Mouse (Mus musculus): ENCODE data around the gene Mfap2. TPM values are rescaled to one million over a fixed set of nuclear protein-coding genes. Genes with fewer than 3 reads are reported as not detected.

The Mfap2 gene
- polyA plus RNA-seq, 1 experiment, result 9.6 TPM

DNA sequence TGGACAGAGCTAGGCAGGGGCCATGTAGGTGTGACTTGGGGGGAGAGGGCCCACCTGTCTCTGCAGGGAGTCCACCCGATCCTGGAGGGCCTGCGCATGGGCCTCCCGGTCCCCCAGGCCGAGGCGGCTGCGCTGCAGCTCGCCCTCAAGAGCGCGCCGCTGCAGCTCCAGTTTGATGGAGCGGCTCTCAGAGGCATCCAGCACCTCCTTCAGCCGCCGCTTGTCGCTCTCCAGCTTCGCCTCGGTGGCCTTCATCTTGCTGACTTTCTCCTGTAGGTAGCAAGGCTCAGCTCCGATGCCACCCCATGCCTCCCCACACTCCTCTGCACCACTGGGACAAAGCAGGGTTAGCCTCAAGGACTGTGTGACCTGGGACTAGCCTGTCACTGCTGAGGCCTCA lies 10.0 kb downstream of the Mfap2 start:
- Histone ChIP-seq H3K27ac (ENCODE audit: insufficient read depth, low read length) (no peak overlapping the region), H3K4me1 (ENCODE audit: control insufficient read depth, insufficient read depth, low read length) (peaks cover 10% of the 10 kb centered on the region)
- no peak for TF ChIP-seq CTCF (IDR thresholded peaks at IDR 0.05; ENCODE audit: extremely low read depth, insufficient read depth, low read length)
- TF ChIP-seq POLR2A (IDR thresholded peaks at IDR 0.05; ENCODE audit: extremely low read depth, insufficient read depth, low read length), result no peak

GRCm38 (mm10) chr4:141020811-141021613 lies 10.8 kb downstream of the Mfap2 start:
- H3K27ac ChIP-seq (ENCODE audit: insufficient read depth, low read length), result no peak overlapping the region
- H3K4me1 ChIP-seq (ENCODE audit: control insufficient read depth, insufficient read depth, low read length), result peaks cover 10% of the 10 kb centered on the region
- no peak overlapping the region for H3K4me3 ChIP-seq (ENCODE audit: insufficient read depth, low read length)
- TF ChIP-seq POLR2A (IDR thresholded peaks at IDR 0.05; ENCODE audit: extremely low read depth, insufficient read depth, low read length), result no peak
- TF ChIP-seq CTCF (IDR thresholded peaks at IDR 0.05; ENCODE audit: extremely low read depth, insufficient read depth, low read length), result no peak

More for the DNA sequence above, 10.0 kb downstream of the Mfap2 start:
- no peak overlapping the region for H3K4me3 ChIP-seq (ENCODE audit: insufficient read depth, low read length)

- Histone ChIP-seq H3K4me3 (ENCODE audit: insufficient read depth, low read length) (no peak overlapping the region), H3K4me1 (ENCODE audit: control insufficient read depth, insufficient read depth, low read length) (peaks cover 9% of the 10 kb centered on the region), H3K27ac (ENCODE audit: insufficient read depth, low read length) (no peak overlapping the region)
- TF ChIP-seq POLR2A (IDR thresholded peaks at IDR 0.05; ENCODE audit: extremely low read depth, insufficient read depth, low read length) (no peak), CTCF (IDR thresholded peaks at IDR 0.05; ENCODE audit: extremely low read depth, insufficient read depth, low read length) (no peak)
Measured at GRCm38 (mm10) chr4:141021614-141021929, 11.4 kb downstream of the Mfap2 start.

- no peak overlapping the region for H3K27ac ChIP-seq (ENCODE audit: insufficient read depth, low read length)
- TF ChIP-seq POLR2A (IDR thresholded peaks at IDR 0.05; ENCODE audit: extremely low read depth, insufficient read depth, low read length), result no peak
- no peak for TF ChIP-seq CTCF (IDR thresholded peaks at IDR 0.05; ENCODE audit: extremely low read depth, insufficient read depth, low read length)
Measured at GRCm38 (mm10) chr4:141024052-141024451, 13.8 kb downstream of the Mfap2 start.

DNA sequence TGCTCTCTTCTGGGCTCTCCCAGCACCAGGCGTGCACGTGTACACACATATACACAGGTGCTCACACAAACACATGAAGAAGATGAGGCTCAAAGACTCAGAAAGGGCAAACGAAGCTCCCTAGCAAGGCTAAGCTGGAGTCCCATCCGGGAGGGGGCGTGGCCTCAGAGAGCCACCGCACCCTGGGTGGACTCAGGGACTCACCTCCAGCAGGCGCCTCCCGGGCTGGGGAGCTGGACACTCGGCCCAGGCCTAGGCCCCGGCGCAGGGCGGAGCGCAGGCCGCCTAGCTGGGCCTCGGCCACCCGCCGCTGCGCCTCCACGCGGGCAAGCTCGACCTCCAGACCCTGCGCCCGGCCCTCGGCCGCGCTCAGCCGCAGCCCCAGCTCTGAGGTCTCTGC lies 14.8 kb downstream of the Mfap2 start:
- no peak for TF ChIP-seq CTCF (IDR thresholded peaks at IDR 0.05; ENCODE audit: extremely low read depth, insufficient read depth, low read length)
- no peak for TF ChIP-seq POLR2A (IDR thresholded peaks at IDR 0.05; ENCODE audit: extremely low read depth, insufficient read depth, low read length)
- Histone ChIP-seq H3K4me1 (ENCODE audit: control insufficient read depth, insufficient read depth, low read length) (peaks cover 9% of the 10 kb centered on the region), H3K4me3 (ENCODE audit: insufficient read depth, low read length) (no peak overlapping the region), H3K27ac (ENCODE audit: insufficient read depth, low read length) (no peak overlapping the region)

More at GRCm38 (mm10) chr4:141024052-141024451, 13.8 kb downstream of the Mfap2 start:
- H3K4me3 ChIP-seq (ENCODE audit: insufficient read depth, low read length), result no peak overlapping the region
- H3K4me1 ChIP-seq (ENCODE audit: control insufficient read depth, insufficient read depth, low read length), result peaks cover 9% of the 10 kb centered on the region

DNA sequence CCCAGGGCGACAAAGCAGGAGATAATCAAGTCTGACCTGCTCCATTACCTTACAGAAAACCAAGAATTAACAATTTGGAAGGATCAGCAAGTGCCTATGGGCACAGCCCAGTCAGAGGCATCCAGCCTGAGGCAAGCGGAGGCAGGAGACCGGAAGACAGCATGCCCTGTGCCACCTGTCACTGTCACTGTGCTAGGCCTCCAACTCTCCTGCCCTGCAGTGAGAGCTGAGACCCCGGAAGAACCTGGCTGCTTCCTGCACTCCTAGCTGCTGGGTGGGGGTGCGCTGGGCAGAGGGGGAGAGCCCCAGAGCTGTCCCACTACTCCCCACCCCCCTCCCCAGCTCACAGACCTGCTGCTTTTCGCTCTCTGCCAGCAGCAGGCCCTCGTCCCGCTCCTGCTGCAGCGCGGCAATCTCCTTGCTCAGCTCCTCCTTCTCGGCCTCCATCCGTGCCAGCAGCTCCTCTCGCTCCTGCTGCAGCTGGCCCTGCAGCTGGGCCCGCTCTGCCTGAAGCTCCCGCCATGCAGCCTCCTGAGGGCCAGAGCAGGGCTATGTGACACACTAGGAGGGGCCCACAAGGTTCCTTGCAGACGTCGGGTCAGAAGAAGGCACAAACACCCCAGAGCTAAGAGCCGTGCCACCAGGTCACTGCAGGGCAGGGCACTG lies 20.5 kb downstream of the Mfap2 start:
- no peak overlapping the region for H3K4me3 ChIP-seq (ENCODE audit: insufficient read depth, low read length)
- H3K4me1 ChIP-seq (ENCODE audit: control insufficient read depth, insufficient read depth, low read length), result no peaks in the 10 kb centered on the region
- TF ChIP-seq CTCF (IDR thresholded peaks at IDR 0.05; ENCODE audit: extremely low read depth, insufficient read depth, low read length) (no peak), POLR2A (IDR thresholded peaks at IDR 0.05; ENCODE audit: extremely low read depth, insufficient read depth, low read length) (no peak)
- H3K27ac ChIP-seq (ENCODE audit: insufficient read depth, low read length), result no peak overlapping the region

GRCm38 (mm10) chr4:141031733-141032132 lies 21.5 kb downstream of the Mfap2 start:
- H3K27ac ChIP-seq (ENCODE audit: insufficient read depth, low read length), result no peak overlapping the region
- no peak overlapping the region for H3K4me3 ChIP-seq (ENCODE audit: insufficient read depth, low read length)
- TF ChIP-seq CTCF (IDR thresholded peaks at IDR 0.05; ENCODE audit: extremely low read depth, insufficient read depth, low read length) (peak; percentile 95), POLR2A (IDR thresholded peaks at IDR 0.05; ENCODE audit: extremely low read depth, insufficient read depth, low read length) (no peak)
- H3K4me1 ChIP-seq (ENCODE audit: control insufficient read depth, insufficient read depth, low read length), result no peaks in the 10 kb centered on the region

GRCm38 (mm10) chr4:141033606-141034549 lies 23.7 kb downstream of the Mfap2 start:
- no peak overlapping the region for H3K4me3 ChIP-seq (ENCODE audit: insufficient read depth, low read length)
- H3K27ac ChIP-seq (ENCODE audit: insufficient read depth, low read length), result no peak overlapping the region
- no peaks in the 10 kb centered on the region for H3K4me1 ChIP-seq (ENCODE audit: control insufficient read depth, insufficient read depth, low read length)
- TF ChIP-seq CTCF (IDR thresholded peaks at IDR 0.05; ENCODE audit: extremely low read depth, insufficient read depth, low read length) (no peak), POLR2A (IDR thresholded peaks at IDR 0.05; ENCODE audit: extremely low read depth, insufficient read depth, low read length) (no peak)

- no peak overlapping the region for H3K27ac ChIP-seq (ENCODE audit: insufficient read depth, low read length)
- H3K4me3 ChIP-seq (ENCODE audit: insufficient read depth, low read length), result no peak overlapping the region
- TF ChIP-seq CTCF (IDR thresholded peaks at IDR 0.05; ENCODE audit: extremely low read depth, insufficient read depth, low read length) (no peak), POLR2A (IDR thresholded peaks at IDR 0.05; ENCODE audit: extremely low read depth, insufficient read depth, low read length) (no peak)
- H3K4me1 ChIP-seq (ENCODE audit: control insufficient read depth, insufficient read depth, low read length), result no peaks in the 10 kb centered on the region
Measured at GRCm38 (mm10) chr4:141041117-141041516, 30.9 kb downstream of the Mfap2 start.
